8 mouse cellular contexts compared by ENCODE assay signal in the genomic region with DNA sequence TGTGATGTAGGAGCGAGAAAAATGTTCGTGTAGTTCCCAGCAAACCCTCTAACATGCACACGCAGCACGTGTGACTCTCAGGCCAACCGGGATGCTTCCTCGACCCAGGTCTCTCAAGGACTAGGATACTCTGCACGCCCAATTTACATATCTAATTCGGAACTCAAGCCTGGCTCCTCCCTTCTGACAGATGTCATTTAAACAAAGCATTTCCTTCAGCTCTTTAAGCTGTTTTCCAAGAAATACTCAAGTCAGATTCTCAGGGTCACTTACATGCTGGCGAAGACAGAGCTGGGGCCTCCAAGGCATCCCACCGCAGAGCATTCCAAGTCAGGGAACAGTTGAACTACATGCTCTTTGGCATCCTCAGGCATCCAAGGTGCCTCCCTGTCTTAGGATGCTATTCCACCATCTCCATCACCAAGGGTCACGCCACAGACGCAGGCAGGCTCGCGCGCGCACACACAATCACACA. TPM values are rescaled to one million over a fixed set of nuclear protein-coding genes. Genes with fewer than 3 reads are reported as not detected.
A peak's percentile ranks its signal among the peaks of the same experiment; 100 is the strongest.
DNase-seq lines count a peak whose midpoint lies in the region; ATAC-seq and TF ChIP-seq lines count a peak whose summit lies in the region.

No protein-coding gene starts in this region.

- H3K27ac ChIP-seq in cortical plate, adult 2 months (ENCODE audit: insufficient read depth, low read length), result peak overlapping the region; percentile 22; the same call in 1 of the 2 replicates
- peak overlapping the region; percentile 88 for H3K27ac ChIP-seq in hindbrain, embryonic 13.5 days

- H3K9me3 ChIP-seq in hindbrain, embryonic 13.5 days, result no peaks in the 10 kb centered on the region

- no peak for TF ChIP-seq POLR2A in cortical plate, adult 2 months (IDR thresholded peaks at IDR 0.05; ENCODE audit: extremely low read depth, insufficient read depth, low read length)

- peaks cover 48% of the 10 kb centered on the region for H3K36me3 ChIP-seq in C2C12 (ENCODE audit: control insufficient read depth, insufficient read depth)
- H3K36me3 ChIP-seq in hindbrain, embryonic 13.5 days, result peaks cover 37% of the 10 kb centered on the region

- TF ChIP-seq CTCF in C2C12 (IDR thresholded peaks at IDR 0.05; ENCODE audit: control insufficient read depth, insufficient read depth, insufficient read length), result no peak
- TF ChIP-seq CTCF in cortical plate, adult 2 months (IDR thresholded peaks at IDR 0.05; ENCODE audit: extremely low read depth, insufficient read depth, low read length), result no peak

- 2% methylated on average over 16 of the region's 16 CpGs for WGBS in hindbrain, embryonic 13.5 days

- DNase-seq in cerebellum, adult 8-10 months, result peak; percentile 34
- DNase-seq in cerebellum, adult 11 months, result no peak
- peak; percentile 22 for DNase-seq in lung, postnatal 36 days
- DNase-seq in yolk sac, embryonic 10.5 days (ENCODE audit: low spot score), result peak; percentile 9

- peaks cover 59% of the 10 kb centered on the region for H3K79me2 ChIP-seq in C2C12 (ENCODE audit: control insufficient read depth, insufficient read depth)

- H3ac ChIP-seq in C2C12 (ENCODE audit: control insufficient read depth, insufficient read length, low read depth), result peak overlapping the region; percentile 95

- H3K9ac ChIP-seq in hindbrain, embryonic 13.5 days, result peak overlapping the region; percentile 92

- peaks cover 4% of the 10 kb centered on the region; the same call in 1 of the 2 replicates for H3K4me1 ChIP-seq in cortical plate, adult 2 months (ENCODE audit: control insufficient read depth, insufficient read depth, low read length)
- H3K4me1 ChIP-seq in hindbrain, embryonic 13.5 days (replicated peaks), result peaks cover 25% of the 10 kb centered on the region

- peak overlapping the region; percentile 98 for H3K4me3 ChIP-seq in C2C12 (ENCODE audit: insufficient read depth, poor library complexity, severe bottlenecking)
- peak overlapping the region; percentile 91 for H3K4me3 ChIP-seq in cortical plate, adult 2 months (ENCODE audit: insufficient read depth, low read length)
- H3K4me3 ChIP-seq in hindbrain, embryonic 13.5 days, result peak overlapping the region; percentile 92

- H3K4me2 ChIP-seq in hindbrain, embryonic 13.5 days, result peak overlapping the region; percentile 96

- no peaks in the 10 kb centered on the region for H3K27me3 ChIP-seq in C2C12 (ENCODE audit: control insufficient read depth, insufficient read depth, insufficient read length)
- H3K27me3 ChIP-seq in hindbrain, embryonic 13.5 days, result no peaks in the 10 kb centered on the region

- ATAC-seq in hindbrain, embryonic 13.5 days (ENCODE audit: low FRiP score), result no peak
- no peak for ATAC-seq in inflammation-experienced regulatory T-cells, adult 6 months

- H3K79me3 ChIP-seq in C2C12 (ENCODE audit: low read depth), result peaks cover 38% of the 10 kb centered on the region

TF ChIP-seq in C2C12, 6 proteins besides CTCF, POLR2A, EP300 and RAD21:
- no peak for TF ChIP-seq FOSL1 (IDR thresholded peaks at IDR 0.05; ENCODE audit: insufficient read depth, low read length, poor library complexity, severe bottlenecking)
- TF ChIP-seq USF1 (IDR thresholded peaks at IDR 0.05; ENCODE audit: low read depth), result peak; percentile 70
TF ChIP-seq in C2C12: peak in this region for 1.

RNA-seq across cellular contexts. Expression of gene Usp36, which starts 1.0 kb away (rescaled TPM):
- polyA plus RNA-seq in C2C12 (2012; fragmentation: generic; extraction: Trizol), result 14.8 TPM
- 26.7 and 27.3 TPM in 2 replicates for polyA plus RNA-seq in cortical plate, adult 2 months (2012; rRNA removed)
- polyA plus RNA-seq in hindbrain, embryonic 13.5 days (2015; fragmentation: Nextera tagmentation; extraction: Ambion mirVana), result 16.0 and 17.6 TPM in 2 replicates
- 10 to 100 TPM; 14.3 to 24.4 (median 22.5) TPM for polyA plus RNA-seq in inflammation-experienced regulatory T-cells, adult 6 months (2017; shearing (Covaris generic))

RNA-seq across cellular contexts. Expression of gene Cyth1, which starts 40.7 kb away (rescaled TPM):
- 7.9 TPM for polyA plus RNA-seq in C2C12 (2012; fragmentation: generic; extraction: Trizol)
- polyA plus RNA-seq in cortical plate, adult 2 months (2012; rRNA removed), result 69.2 and 80.3 TPM in 2 replicates
- polyA plus RNA-seq in hindbrain, embryonic 13.5 days (2015; fragmentation: Nextera tagmentation; extraction: Ambion mirVana), result 24.0 and 24.4 TPM in 2 replicates
- 10 to 100 TPM; 33.8 to 51.6 (median 41.7) TPM for polyA plus RNA-seq in inflammation-experienced regulatory T-cells, adult 6 months (2017; shearing (Covaris generic))

RNA-seq across cellular contexts. Expression of gene Cep295nl, which starts 53.2 kb away (rescaled TPM):
- 1.4 TPM for polyA plus RNA-seq in C2C12 (2012; fragmentation: generic; extraction: Trizol)
- 0.26 and 0.48 TPM in 2 replicates for polyA plus RNA-seq in cortical plate, adult 2 months (2012; rRNA removed)
- 0.22 and 0.26 TPM in 2 replicates for polyA plus RNA-seq in hindbrain, embryonic 13.5 days (2015; fragmentation: Nextera tagmentation; extraction: Ambion mirVana)
- under 1 TPM in 2 of 3 experiments, not detected in 1; 0.28 to 0.29 TPM for polyA plus RNA-seq in inflammation-experienced regulatory T-cells, adult 6 months (2017; shearing (Covaris generic))
